Mouse (Mus musculus) adrenal gland, postnatal 4 days (tissue): Measurements from ENCODE around the gene Arnt. TPM values are rescaled to one million over a fixed set of nuclear protein-coding genes. Genes with fewer than 3 reads are reported as not detected.
"Not testable (repeated sequence)": the region's sequence is repeated elsewhere in the genome, so short reads cannot be mapped to it uniquely, and the experiment has no call there.

Experiments
- DNase-seq, 2 experiments: peaks; one replicate each; pipeline ENCODE4 v3.0.0; 2021 to 2022; ENCODE audit warnings: low spot score in 2 of 2, mixed read lengths in 2 of 2
- total RNA-seq, 2 experiments: library from RNA; stranded (reverse); gene quantifications; 2 replicates each; pipeline ENCODE4 v1.2.3; 2021

Arnt gene
- total RNA-seq, 2 experiments from 2014 or later = 76.4 to 76.5 TPM

GRCm38 (mm10) chr3:95524673-95525072 lies 90.5 kb downstream of the Arnt start:
- DNase-seq = no peak

DNA sequence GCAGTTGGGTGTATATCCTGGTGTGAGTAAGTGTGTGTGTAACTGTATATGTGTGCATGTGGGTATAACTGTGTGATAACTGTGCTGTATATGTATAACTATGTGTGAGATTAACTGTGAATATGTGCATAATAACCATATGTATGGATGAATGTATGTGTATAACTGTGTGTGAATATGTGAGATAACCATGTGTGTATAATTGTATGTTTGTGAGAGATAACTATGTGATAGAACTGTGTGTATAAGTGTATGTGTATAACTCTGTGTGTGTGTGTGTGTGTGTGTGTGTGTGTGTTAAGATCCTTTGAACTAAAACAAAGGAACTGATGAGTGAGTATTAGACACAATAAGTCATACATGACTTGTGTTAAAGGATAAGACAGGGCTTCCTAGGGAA lies 91.9 kb downstream of the Arnt start:
- DNase-seq = no peak

DNA sequence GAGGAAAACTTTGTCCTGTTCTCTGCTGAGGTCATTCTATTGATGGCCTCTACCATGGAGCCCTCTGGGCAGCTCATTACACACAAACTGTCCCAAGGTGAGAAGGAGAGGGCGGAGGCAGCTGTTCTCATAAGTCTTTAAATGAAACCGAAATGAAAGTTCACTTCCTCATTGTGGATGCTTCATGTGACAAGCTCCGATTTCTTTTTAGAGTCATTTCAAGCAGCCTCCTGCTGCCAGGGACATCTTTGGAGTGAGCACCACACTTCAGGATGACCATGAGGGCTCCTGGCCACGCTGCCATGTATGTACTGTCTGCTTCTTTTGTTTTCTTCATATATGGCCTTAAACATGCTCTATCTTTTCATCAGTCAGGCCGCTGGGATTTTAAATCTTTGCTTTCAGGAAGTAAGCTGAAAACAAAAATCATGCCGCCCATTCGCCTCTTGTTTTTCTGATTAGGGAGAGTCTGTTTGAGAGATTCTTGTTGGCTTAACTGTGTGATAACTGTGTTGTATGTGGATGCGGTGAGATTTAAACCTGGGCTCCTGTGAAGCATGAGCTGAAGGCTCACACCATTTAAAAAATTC lies 92.5 kb downstream of the Arnt start, which contains the start of gene Ctss:
Gene Ctss (plus strand): TSS at position 165 of the 590 bp plus-strand sequence.
- DNase-seq = no peak

GRCm38 (mm10) chr3:95529814-95530213 lies 95.6 kb downstream of the Arnt start:
- DNase-seq = no peak

- DNase-seq = no peak
These were observed 96.8 kb downstream of the Arnt start for GRCm38 (mm10) chr3:95531025-95531424.

DNA sequence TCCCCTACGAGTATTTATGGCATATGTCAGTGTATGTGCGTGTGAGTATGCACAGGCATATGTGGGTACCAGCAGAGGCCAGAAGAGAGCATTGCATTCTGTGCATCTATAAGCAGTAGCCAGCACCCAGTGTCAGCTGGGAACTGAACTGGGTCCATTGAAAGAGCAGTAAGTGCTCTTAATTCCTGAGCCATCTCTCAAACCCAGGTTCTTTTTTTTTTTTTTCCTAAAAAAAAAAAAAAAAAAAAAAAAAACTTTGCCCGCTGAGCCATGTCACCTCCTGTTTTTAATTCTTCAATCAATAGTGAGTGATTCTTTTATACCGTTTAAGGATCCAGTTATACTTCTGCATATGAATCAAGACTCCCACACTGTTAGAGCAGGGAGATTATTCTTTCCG lies 99.2 kb downstream of the Arnt start:
- DNase-seq = no peak

GRCm38 (mm10) chr3:95534927-95535326 lies 100.7 kb downstream of the Arnt start:
- DNase-seq = no peak

- DNase-seq = no peak
These were observed 104.7 kb downstream of the Arnt start for GRCm38 (mm10) chr3:95538936-95539335.

- no peak for DNase-seq
These were observed 105.6 kb downstream of the Arnt start for GRCm38 (mm10) chr3:95539837-95540236.

DNA sequence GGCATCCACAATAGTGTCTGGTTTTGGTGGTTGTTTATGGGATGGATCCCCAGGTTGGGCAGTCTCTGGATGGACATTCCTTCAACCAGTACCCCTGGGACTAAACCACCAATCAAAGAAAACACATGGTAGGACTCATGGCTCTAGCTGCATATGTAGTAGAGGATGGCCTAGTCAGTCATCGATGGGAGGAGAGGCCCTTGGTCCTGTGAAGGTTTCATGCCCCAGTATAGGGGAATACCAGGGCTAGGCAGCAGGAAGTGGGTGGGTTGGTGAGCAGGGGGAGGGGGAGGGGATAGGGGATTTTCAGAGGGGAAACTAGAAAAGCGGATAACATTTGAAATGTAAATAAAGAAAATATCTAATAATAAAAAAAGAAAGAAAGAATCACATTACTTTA lies 107.0 kb downstream of the Arnt start:
- DNase-seq = not testable (repeated sequence)

DNA sequence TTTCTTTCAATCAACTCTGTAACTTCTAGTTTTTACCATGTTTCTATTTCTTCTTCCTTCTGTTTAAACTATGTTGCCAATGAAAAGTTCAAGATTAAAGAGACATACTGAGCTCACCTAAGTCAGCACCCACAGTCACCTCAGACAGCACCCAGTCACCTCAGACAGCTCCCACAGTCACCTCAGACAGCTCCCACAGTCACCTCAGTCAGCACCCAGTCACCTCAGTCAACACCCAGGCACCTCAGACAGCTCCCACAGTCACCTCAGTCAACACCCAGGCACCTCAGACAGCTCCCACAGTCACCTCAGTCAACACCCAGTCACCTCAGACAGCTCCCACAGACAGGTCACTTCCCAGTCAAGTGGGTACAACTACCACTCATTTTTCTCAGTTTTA lies 108.0 kb downstream of the Arnt start:
- DNase-seq = no peak

DNA sequence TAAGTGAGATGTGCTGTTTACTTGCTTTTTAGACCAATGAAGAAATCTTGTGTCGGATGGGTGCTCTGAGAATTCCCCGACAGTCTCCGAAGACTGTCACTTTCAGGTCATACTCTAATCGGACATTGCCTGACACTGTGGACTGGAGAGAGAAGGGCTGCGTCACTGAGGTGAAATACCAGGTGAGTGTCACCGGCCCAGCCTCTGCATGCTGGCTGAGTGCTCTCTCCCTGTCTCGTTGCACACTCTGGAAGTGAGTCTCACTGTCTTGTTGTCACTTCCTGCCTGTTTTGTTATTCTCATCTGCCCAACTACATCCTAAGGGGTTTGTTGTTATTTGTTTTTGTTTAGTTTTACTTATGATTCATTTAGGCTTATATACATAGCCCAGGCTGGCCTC lies 108.8 kb downstream of the Arnt start:
- DNase-seq = no peak

Other genes starting within 250 kb of the Arnt start
- gene Gabpb2, start 216.5 kb upstream of the Arnt start, total RNA-seq = 10 to 100 TPM; 33.0 to 35.0 TPM
- gene Cdc42se1, start 205.7 kb upstream of the Arnt start, total RNA-seq = 10 to 100 TPM; 82.6 to 93.1 TPM
- 10 to 100 TPM; 18.5 to 26.7 TPM for gene Mllt11, start 202.2 kb upstream of the Arnt start, total RNA-seq
- under 1 TPM; 0.17 to 0.25 TPM for gene Gm128, start 192.8 kb upstream of the Arnt start, total RNA-seq
- under 1 TPM in 1 of 2 experiments, not detected in 1; 0.90 TPM for gene Bnipl, start 183.2 kb upstream of the Arnt start, total RNA-seq
- 100 to 1,000 TPM; 127 to 130 TPM for gene Mindy1, start 153.0 kb upstream of the Arnt start, total RNA-seq
- gene Prune1, start 152.3 kb upstream of the Arnt start, total RNA-seq = 10 to 100 TPM; 31.6 to 32.7 TPM
- 1 to 10 TPM; 1.1 to 1.3 TPM for gene Anxa9, start 127.2 kb upstream of the Arnt start, total RNA-seq
- gene Cers2, start 119.6 kb upstream of the Arnt start, total RNA-seq = 100 to 1,000 TPM; 145 to 147 TPM
- 10 to 100 TPM; 39.0 to 41.1 TPM for gene Setdb1, start 77.2 kb upstream of the Arnt start, total RNA-seq
- not detected for gene 4930558C23Rik, start 31.5 kb upstream of the Arnt start, total RNA-seq
- 10 to 100 TPM; 18.8 to 24.2 TPM for gene Ctsk, start 64.9 kb downstream of the Arnt start, total RNA-seq
- 10 to 100 TPM; 24.5 to 30.2 TPM for gene Ctss, start 92.4 kb downstream of the Arnt start, total RNA-seq
- gene Hormad1, start 125.3 kb downstream of the Arnt start, total RNA-seq = not detected
- 10 to 100 TPM; 45.6 to 46.4 TPM for gene Golph3l, start 154.5 kb downstream of the Arnt start, total RNA-seq
- gene Ensa, start 190.6 kb downstream of the Arnt start, total RNA-seq = 10 to 100 TPM; 79.6 to 82.2 TPM
- 100 to 1,000 TPM; 151 to 152 TPM for gene Mcl1, start 224.4 kb downstream of the Arnt start, total RNA-seq